Mouse (Mus musculus) common myeloid progenitor, adult 5-6 weeks (primary cell): ENCODE results near the gene Syt5. TPM values are rescaled to one million over a fixed set of nuclear protein-coding genes. Genes with fewer than 3 reads are reported as not detected.
"Not testable (repeated sequence)": the region's sequence is repeated elsewhere in the genome, so short reads cannot be mapped to it uniquely, and the experiment has no call there.

ENCODE experiments used
- ATAC-seq: replicated peaks from 2 replicates; pipeline ENCODE4 v1.8.0; 2016; ENCODE audit warnings: low read depth, mild to moderate bottlenecking, moderate TSS enrichment, inconsistent platforms; ENCODE audit not compliant: poor library complexity, severe bottlenecking
- total RNA-seq: library from RNA; stranded (forward); fragments of 200-1000, 187-1606 nt; gene quantifications from 2 replicates; pipeline ENCODE4 v1.2.3, GENCODE M21; 2017

Gene Syt5
- not detected in 2 replicates for total RNA-seq

DNA sequence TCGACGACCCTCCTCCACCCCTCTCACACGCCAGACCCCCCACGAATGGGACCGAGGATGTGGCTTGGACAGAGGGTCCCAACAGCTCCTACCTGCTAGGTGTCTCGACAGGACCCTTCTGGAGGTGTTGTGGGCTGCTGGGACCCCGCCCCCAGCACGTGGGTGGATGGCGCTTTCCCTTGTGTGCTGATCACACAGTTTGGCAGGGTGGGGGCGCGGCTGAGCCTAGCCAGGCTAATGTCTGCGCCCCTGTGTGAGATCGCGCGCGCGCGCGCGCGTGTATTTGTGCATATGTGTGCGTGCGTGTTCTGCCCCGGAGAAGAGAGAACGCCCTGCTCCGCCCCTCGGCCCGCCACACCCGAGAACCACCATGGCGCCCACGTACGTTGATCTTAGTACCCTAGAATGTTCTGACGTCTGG, at the start of gene Syt5:
TSS of gene Syt5 (minus strand) at position 321 of the 421 bp plus-strand sequence.
- ATAC-seq: peak; percentile 46

DNA sequence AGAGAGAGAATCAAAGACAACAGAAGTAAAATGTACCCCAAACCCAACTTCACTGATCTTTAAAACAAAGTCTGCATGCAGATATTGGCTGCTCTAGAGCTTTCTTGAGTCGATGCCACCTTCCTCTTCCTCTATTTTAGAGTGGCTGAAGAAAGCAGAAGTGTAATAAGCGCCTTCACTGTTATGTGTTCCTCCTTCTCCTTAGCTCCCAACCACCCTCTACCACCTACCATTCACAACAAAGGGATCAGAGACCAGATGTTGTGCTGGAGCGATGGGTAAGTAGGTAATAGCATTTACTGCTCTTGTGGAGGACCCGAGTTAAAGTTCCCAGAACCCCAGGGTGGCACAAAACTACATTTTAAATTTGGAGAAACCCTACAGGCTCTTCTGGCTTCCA, 49.7 kb upstream of the Syt5 start:
- ATAC-seq: peak; percentile 81

DNA sequence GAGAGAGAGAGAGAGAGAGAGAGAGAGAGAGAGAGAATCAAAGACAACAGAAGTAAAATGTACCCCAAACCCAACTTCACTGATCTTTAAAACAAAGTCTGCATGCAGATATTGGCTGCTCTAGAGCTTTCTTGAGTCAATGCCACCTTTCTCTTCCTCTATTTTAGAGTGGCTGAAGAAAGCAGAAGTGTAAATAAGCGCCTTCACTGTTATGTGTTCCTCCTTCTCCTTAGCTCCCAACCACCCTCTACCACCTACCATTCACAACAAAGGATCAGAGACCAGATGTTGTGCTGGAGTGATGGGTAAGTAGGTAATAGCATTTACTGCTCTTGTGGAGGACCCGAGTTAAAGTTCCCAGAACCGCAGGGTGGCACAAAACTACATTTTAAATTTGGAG, 34.1 kb upstream of the Syt5 start:
- peak; percentile 88 for ATAC-seq

DNA sequence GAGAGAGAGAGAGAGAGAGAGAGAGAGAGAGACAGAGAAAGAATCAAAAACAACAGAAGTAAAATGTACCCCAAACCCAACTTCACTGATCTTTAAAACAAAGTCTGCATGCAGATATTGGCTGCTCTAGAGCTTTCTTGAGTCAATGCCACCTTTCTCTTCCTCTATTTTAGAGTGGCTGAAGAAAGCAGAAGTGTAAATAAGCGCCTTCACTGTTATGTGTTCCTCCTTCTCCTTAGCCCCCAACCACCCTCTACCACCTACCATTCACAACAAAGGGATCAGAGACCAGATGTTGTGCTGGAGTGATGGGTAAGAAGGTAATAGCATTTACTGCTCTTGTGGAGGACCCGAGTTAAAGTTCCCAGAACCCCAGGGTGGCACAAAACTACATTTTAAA, 25.0 kb upstream of the Syt5 start:
- peak; percentile 95 for ATAC-seq

DNA sequence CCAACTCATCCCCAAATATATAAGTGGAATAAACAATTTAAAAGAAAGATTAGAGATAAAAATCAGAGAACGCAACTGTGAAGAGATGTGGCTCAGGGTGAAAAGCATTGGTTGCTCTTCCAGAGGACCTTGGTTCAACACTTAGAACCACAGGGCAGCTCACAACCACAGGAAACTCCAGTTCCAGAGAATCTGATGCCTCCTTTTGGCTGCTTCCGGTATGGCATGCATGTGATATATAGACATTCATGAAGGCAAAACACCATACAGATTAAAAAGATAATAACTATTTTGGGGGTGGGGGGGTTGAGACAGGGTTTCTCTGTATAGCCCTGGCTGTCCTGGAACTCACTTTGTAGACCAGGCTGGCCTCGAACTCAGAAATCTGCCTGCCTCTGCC, 15.3 kb upstream of the Syt5 start:
- ATAC-seq: no peak

DNA sequence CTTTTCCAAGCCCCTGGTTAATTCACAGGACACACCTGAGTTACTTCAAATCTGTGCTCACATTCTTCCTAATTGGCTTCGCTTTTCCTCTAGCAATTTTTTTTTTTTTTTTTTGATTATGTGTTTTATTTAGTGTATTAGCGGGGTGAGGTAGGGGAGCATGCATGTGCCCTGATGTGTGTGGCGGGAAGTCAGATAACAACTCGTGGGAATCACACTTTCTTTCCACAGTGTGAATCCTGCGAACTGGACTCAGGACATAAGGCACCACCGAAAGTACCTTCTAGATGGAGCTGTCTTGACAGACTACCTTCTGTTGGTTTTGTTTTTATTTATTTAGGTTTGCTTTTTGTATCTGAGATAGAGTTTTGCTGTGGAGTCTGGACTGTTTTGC, 9.8 kb upstream of the Syt5 start:
- ATAC-seq: no peak

DNA sequence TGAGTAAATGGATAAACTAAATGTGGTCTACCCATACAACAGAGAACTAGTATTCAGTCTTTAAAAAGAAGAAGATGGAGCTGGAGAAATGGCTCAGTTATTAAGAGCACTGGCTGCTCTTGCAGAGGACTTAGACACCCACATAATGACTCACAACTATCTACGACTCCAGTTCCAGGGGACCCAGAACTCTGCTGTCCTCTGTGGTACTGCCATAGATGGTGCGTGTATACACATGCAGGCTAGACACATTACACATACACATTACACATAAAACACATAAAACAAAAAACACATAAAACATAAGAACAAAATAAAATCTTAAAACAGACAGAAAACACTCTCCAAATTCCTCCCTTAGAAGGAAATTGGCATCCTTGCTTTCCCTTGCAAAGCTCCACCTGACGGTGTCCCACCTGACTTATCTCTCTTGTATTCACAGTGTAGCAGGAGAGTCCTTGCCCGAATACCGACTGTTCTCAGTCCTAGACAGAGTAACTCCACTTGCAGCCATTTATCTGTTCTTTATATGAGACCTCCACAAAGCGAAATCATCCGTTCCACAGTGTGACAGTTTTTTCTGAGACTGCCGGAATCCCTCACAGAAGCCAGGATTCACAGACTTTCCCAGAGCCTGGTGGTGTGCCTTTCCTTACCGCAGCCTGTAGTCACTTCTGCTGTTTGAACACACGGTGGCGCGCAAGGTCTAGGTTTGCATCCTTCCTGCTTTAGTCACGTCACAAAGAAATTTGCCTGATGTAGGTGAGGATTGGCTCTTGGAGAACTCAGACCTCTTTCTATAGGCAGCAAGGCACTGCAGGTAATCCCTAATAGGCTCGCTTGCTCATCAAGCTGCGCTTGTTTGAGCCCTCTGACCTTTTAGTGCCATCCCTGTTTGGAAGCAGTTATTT, 9.2 kb upstream of the Syt5 start:
- ATAC-seq: peak; percentile 99

DNA sequence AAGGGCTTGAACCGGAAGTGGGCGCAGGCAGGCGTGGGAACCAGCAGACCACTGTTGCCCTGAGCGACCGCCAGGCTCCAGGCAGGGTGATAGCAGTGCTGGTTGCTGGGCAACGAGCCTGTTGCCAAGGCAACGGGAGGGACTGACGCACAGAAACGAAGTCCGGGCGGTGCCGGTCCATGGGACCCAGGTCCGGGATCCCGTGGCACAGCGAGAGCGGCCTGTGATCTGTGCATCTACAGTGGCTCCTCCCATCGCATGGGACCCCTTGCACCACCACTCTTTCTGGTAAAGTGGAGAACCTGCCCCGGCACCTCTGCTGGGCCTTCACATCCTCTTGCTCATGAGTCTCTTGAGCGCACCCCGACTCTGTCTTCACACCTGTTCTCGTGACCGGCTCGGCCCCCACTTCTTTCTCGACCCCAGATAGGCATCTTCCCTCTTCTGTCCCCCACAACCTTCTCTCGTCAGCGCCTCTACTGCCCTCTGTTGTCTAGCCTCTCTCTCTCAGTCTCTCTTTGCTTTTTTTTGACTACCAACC, 680 bp downstream of the Syt5 start:
- peak; percentile 54 for ATAC-seq

DNA sequence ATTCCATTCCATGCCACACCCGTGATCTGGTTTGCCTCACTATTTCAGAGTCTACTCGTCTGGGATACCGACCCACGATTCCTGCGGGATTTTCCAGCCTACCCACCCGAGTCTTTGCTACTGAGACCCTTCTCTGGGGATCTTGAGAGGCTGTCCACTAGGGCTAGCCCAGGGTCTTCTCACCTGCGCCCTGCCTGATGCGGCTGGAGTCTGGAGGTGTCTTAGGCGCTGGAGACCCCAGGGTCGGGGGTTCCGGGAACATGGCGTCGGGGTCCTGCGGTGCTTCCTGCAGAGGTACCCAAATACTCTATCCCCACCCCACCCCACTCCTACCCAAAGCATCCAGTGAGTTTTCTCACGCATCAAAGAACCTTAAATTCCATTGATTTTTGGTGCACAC, 1.3 kb downstream of the Syt5 start:
- ATAC-seq: no peak

DNA sequence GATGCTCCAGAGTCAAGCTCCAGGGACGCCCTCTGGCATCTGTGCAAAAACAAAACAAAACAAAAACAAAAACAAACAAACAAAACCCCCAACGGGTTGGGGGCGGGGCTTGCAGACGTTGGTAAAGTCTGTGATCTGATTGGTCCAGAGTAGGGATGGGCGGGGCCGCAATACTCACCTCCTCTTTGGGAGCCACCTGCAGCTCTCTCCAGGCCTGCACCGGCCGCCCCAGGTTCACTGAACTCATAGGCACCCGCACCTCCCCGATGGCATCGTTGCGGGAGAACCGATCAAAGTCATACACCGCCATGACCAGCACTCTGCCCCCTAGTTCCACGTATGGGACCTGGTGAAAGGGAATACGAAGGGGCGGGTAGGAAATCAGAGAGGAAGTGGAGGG, 5.3 kb downstream of the Syt5 start:
- ATAC-seq: no peak

DNA sequence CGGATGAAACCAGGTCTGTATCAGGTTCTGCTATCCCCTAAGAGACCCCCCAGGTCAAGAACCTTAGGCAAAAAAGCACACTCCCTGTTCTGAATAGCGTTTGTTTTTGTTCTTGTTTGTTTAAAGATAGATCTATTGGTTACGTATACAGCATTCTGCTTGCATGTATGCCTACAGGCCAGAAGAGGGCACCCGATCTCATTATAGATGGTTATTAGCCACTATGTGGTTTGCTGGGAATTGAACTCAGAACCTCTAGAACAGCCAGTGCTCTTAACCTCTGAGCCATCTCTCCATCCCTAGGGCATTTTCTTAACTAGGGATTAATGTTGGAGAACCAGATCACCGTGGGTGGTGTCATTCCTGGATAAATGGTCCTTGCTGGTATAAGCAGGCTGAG, 6.0 kb downstream of the Syt5 start:
- ATAC-seq: no peak

DNA sequence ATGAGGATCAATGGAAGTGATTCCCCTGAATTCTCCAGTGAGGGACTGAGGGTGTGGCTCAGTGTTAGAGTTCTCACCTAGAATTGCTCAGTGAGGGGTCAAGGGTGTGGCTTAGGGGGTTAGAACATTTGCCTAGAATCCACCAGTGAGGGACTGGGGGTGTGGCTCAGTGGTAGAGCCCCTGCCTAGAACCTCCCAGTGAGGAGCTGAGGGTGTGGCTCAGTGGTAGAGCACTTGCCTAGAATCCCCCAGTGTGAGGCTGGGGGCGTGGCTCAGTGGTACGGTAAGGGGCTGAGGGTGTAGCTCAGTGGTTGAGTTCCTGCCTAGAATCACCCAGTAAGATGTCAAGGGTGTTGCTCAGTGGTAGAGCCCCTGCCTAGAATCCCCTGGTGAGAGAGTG, 8.3 kb downstream of the Syt5 start:
- no peak for ATAC-seq

DNA sequence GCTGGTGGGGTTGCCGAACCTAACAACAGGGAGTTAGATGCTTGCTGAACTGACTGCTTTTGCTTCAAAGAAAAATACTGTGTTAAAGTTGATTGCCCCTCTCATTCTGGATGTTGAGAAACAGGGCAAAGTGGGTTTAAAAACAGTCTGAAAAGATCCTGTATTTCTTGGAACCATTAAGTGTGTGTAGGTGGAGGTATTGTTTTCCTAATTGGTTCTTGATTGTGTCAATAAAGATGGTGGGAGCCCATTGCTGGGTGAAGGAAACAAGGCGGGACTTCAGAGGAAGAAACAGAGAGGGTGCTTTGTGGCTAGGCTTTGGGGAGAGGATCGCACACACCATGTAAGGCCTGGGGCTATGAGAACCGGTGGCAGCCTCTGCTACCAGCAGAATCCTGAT, 10.2 kb downstream of the Syt5 start:
- ATAC-seq: no peak

DNA sequence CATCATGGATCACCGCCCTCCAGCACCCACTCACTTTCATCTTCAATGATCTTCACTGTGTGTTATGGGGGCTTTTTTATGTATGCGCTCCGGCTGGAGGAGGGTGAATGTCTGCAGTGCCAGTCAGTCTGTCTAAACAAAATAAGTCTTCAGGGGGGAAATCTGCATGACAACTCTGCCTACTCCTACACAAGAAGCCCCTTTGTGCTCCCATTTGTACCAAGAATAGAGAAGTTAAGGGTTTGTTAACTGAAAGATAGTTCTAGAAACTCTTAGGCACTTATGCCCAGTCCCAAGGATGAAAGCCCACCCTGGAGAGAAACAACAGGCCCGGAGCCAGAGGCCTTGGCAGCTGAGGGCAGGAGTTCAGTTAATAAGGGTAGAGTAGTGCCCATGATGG, 11.0 kb downstream of the Syt5 start:
- ATAC-seq: no peak

DNA sequence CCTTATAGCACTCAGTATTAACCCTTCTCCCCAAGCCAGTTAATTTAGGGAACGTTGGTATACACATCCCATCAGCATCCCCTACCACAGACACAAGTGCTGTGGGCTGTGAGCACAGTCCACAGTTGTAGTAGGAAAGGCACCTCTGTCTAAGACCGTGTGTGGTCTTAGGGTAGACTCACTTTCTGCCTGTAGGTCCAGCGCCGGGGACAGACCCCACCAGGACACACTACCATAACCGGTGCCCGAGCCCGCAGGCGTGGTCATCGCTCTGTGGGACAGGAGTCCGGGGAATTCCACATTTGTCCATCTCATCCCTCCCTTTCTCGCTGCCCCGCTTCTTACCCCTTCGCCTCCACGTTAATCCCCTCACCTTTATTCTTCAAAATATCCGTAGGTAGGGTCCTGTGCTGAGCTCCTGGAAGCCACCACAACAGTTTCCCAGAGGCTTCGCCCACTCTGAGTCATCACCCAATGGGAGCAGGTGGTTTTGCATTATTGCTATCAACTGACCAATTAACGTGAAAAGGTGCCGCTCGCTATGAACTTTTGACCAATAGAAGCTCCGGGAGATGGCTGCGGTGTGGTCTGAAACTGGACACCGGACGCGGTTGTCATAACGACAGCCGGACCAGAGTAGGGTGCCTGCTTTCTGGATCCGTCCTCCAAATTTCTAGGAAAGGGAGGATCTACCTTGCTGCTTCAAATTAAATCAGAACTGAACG, 15.2 kb downstream of the Syt5 start, which contains the start of gene Dnaaf3:
TSS of gene Dnaaf3 (minus strand) at position 449 of the 725 bp plus-strand sequence.
- ATAC-seq: peak; percentile 80

DNA sequence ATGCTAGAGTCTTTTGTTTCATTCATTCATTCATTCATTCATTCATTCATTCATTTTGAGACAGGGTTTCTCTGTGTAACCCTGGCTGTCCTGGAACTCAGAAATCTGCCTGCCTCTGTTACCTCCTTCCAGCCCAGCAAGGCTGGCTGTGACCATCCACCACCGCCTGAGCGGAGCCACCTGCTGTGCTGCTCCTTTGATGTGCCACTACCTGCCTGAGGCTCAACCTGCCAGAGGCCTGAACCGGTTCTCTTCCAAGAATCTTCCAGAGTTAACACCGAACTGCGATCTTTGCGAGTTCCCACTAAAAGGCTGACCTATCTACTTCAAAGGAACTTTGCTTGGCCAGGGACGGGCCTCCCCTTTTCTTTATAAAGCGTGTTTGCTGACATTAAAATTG, 17.2 kb downstream of the Syt5 start:
- not testable (repeated sequence) for ATAC-seq

DNA sequence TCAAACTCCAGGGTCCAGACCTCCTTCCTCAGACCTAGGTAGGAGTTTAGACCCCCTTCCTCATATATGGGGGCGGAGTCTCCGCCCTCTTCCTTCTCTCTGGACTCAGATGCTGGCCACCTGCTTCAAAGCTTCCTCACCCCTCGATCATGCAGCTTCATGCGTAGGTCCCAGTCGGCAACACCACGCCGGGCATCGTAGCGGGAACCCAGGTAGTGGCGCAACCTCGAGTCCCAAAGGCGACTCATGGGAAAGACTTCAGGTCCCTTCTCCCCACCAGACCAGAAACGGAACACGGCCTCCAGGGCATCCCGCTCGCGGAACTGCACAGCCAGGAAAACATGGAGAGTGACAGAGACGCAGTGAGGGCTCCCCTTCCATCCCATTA, 20.0 kb downstream of the Syt5 start:
- ATAC-seq: 0 out of 2 replicates have a peak, but pooled peaks have one; percentile 9

DNA sequence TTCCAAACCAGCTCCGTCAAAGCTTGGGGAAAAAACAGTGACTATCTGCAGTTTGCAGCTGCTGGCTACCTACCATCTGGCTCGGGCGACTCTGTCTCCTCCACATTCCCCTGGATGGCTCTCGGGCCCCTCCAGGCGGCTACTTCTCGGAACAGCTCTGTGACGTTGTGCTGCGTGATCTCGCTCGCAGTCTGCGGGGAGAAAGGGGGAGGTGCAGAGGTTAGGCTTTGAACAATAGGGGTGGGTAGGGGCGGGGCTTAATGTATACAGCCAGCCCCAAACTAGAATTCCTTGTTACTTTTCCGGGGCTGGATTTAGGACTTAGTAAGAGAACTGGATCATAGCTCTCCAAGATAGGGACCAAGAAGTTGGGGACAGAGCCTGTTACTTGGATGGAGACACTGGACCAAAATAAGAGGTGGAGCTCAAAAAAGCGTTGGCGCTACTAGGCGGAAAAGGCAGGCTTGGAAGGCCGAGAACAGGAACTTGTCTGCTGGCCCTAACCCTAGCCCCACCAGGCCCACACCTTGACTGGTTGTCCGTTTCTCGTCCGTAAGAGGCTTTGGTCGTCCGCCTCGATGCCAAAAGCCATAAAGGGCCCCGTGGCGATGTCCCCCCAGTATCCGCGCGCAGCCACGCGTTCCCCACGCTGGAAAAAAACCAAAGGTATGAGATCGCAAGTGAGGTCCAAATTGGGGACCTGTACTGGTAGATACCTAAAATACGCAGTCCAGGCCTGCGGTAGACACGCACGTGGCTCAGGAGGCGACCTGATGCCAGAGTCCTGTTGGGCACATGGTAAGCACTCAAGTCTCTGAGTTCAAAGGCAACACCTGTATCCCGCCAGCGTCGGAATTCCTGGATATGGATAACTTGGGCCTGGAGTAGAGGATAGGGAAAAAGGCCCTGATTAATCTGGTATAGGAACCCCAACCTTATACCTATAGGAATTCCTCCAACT, 20.7 kb downstream of the Syt5 start:
- ATAC-seq: peak; percentile 92

DNA sequence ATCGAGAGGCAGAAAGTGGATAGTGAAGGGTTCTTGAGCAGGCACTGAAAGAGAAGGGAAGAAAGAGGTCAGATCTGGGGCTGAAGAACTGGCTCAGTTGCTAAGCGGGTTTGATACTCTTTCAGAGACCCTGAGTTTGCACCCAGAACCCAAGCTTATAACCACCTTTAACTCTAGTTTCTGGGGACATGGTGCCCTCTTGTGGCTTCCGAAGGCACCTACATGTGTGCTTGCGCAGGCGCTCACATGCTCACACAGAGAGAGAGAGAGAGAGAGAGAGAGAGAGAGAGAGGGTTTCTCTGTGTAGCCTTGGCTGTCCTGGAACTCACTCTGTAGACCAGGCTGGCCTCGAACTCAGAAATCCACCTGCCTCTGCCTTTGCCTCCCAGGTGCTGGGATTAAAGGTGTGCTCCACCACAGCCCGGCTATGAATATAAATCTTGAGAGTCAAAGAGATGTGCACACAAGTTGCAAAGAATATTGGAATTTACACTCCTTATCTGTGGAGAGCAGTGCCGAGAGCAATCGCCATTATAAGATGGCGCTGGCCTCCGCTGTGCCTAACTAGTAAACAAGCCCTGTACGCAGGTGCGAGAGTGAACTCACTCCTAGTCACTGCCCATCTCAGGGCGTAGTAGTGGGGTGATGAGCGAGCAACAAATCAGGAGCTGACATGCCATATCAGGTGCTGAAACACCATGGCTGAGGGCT, 23.0 kb downstream of the Syt5 start, which contains the start of gene Tnni3:
TSS of gene Tnni3 (minus strand) at position 18 of the 711 bp plus-strand sequence.
- peak; percentile 62 for ATAC-seq
